Mouse (Mus musculus): Measurements from ENCODE around the gene Pitpnm3. TPM values are rescaled to one million over a fixed set of nuclear protein-coding genes. Genes with fewer than 3 reads are reported as not detected.

The Pitpnm3 gene
- polyA plus RNA-seq, 1 experiment = 55.9 TPM

- Histone ChIP-seq H3K4me3 (replicated peaks; ENCODE audit: insufficient read depth, low read depth, low read length) (no peak overlapping the region), H3K27me3 (ENCODE audit: control insufficient read depth, insufficient read depth, low read length) (no peaks in the 10 kb centered on the region), H3K27ac (ENCODE audit: insufficient read depth, low read length) (no peak overlapping the region), H3K4me1 (ENCODE audit: control insufficient read depth, insufficient read depth, low read length) (no peaks in the 10 kb centered on the region)
- no peak for DNase-seq
- TF ChIP-seq CTCF (IDR thresholded peaks at IDR 0.05; ENCODE audit: borderline replicate concordance, insufficient read depth, low read depth, low read length) (no peak), POLR2A (IDR thresholded peaks at IDR 0.05; ENCODE audit: borderline replicate concordance, insufficient read depth, low read length) (no peak)
- 34% methylated on average over 2 of the region's 2 CpGs for WGBS
These were observed 80.4 kb downstream of the Pitpnm3 start for GRCm38 (mm10) chr11:72055176-72055575.

- Histone ChIP-seq H3K27me3 (ENCODE audit: control insufficient read depth, insufficient read depth, low read length) (no peaks in the 10 kb centered on the region), H3K4me3 (replicated peaks; ENCODE audit: insufficient read depth, low read depth, low read length) (no peak overlapping the region), H3K4me1 (ENCODE audit: control insufficient read depth, insufficient read depth, low read length) (no peaks in the 10 kb centered on the region), H3K27ac (ENCODE audit: insufficient read depth, low read length) (no peak overlapping the region)
- WGBS = 14% methylated on average over 5 of the region's 5 CpGs
- TF ChIP-seq CTCF (IDR thresholded peaks at IDR 0.05; ENCODE audit: borderline replicate concordance, insufficient read depth, low read depth, low read length) (peak; percentile 97), POLR2A (IDR thresholded peaks at IDR 0.05; ENCODE audit: borderline replicate concordance, insufficient read depth, low read length) (no peak)
- DNase-seq = peak; percentile 79 to 85
These were observed 82.9 kb downstream of the Pitpnm3 start for GRCm38 (mm10) chr11:72052636-72053035.

GRCm38 (mm10) chr11:72052221-72052620, 83.4 kb downstream of the Pitpnm3 start:
- no peak overlapping the region for H3K27ac ChIP-seq (ENCODE audit: insufficient read depth, low read length)

GRCm38 (mm10) chr11:72050895-72051858, 84.4 kb downstream of the Pitpnm3 start:
- DNase-seq = peak; percentile 52 to 55
- WGBS = 20% methylated on average over 45 of the region's 45 CpGs
- H3K4me3 ChIP-seq (replicated peaks; ENCODE audit: insufficient read depth, low read depth, low read length) = peak overlapping the region; percentile 44
- no peak overlapping the region for H3K27ac ChIP-seq (ENCODE audit: insufficient read depth, low read length)
- no peaks in the 10 kb centered on the region for H3K27me3 ChIP-seq (ENCODE audit: control insufficient read depth, insufficient read depth, low read length)
- TF ChIP-seq CTCF (IDR thresholded peaks at IDR 0.05; ENCODE audit: borderline replicate concordance, insufficient read depth, low read depth, low read length) = peak; percentile 33; the same call in 1 of the 2 replicates
- no peak for TF ChIP-seq POLR2A (IDR thresholded peaks at IDR 0.05; ENCODE audit: borderline replicate concordance, insufficient read depth, low read length)
- H3K4me1 ChIP-seq (ENCODE audit: control insufficient read depth, insufficient read depth, low read length) = no peaks in the 10 kb centered on the region

More at GRCm38 (mm10) chr11:72052221-72052620, 83.4 kb downstream of the Pitpnm3 start:
- TF ChIP-seq CTCF (IDR thresholded peaks at IDR 0.05; ENCODE audit: borderline replicate concordance, insufficient read depth, low read depth, low read length) (no peak), POLR2A (IDR thresholded peaks at IDR 0.05; ENCODE audit: borderline replicate concordance, insufficient read depth, low read length) (no peak)
- 83% methylated on average over 3 of the region's 3 CpGs for WGBS
- Histone ChIP-seq H3K4me1 (ENCODE audit: control insufficient read depth, insufficient read depth, low read length) (no peaks in the 10 kb centered on the region), H3K4me3 (replicated peaks; ENCODE audit: insufficient read depth, low read depth, low read length) (no peak overlapping the region), H3K27me3 (ENCODE audit: control insufficient read depth, insufficient read depth, low read length) (no peaks in the 10 kb centered on the region)
- no peak for DNase-seq

GRCm38 (mm10) chr11:72050168-72050894, 85.2 kb downstream of the Pitpnm3 start:
- Histone ChIP-seq H3K4me3 (replicated peaks; ENCODE audit: insufficient read depth, low read depth, low read length) (peak overlapping the region; percentile 44), H3K27ac (ENCODE audit: insufficient read depth, low read length) (no peak overlapping the region), H3K4me1 (ENCODE audit: control insufficient read depth, insufficient read depth, low read length) (no peaks in the 10 kb centered on the region), H3K27me3 (ENCODE audit: control insufficient read depth, insufficient read depth, low read length) (no peaks in the 10 kb centered on the region)
- no peak for TF ChIP-seq CTCF (IDR thresholded peaks at IDR 0.05; ENCODE audit: borderline replicate concordance, insufficient read depth, low read depth, low read length)
- DNase-seq = peak in 1 of 2 experiments; percentile 41
- 46% methylated on average over 14 of the region's 14 CpGs for WGBS

DNA sequence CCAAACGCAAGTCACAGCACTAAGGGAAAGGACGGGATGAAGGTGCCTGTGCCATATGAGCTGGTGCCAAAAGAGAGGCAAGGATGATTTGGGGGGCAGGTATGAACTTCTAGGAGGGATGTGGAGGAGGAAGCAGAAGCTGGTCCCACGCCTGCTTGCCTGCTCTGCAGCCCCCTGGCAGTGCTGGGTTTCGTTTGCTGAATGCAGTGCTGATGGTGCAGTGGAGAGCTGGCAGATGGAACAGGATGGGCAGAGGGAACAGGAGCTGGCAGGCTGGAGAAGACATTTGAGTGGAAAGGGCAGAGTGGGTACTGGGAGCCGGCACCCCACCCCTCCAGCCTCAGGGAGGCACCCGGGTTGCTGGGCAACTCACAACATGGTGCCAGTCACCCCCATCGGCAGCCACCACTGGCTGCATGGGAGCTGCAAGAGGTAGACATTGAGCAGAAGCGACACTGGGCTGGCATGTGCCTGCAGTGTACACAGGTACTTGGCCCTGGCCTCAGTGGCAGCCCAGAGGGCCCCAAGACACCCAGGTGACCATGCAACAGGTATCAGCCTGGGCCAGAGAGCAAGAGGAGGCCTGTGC, 86.3 kb downstream of the Pitpnm3 start:
- no peak for DNase-seq
- Histone ChIP-seq H3K27me3 (ENCODE audit: control insufficient read depth, insufficient read depth, low read length) (no peaks in the 10 kb centered on the region), H3K4me3 (replicated peaks; ENCODE audit: insufficient read depth, low read depth, low read length) (no peak overlapping the region), H3K27ac (ENCODE audit: insufficient read depth, low read length) (no peak overlapping the region), H3K4me1 (ENCODE audit: control insufficient read depth, insufficient read depth, low read length) (no peaks in the 10 kb centered on the region)
- no peak for TF ChIP-seq POLR2A (IDR thresholded peaks at IDR 0.05; ENCODE audit: borderline replicate concordance, insufficient read depth, low read length)
- no peak for TF ChIP-seq CTCF (IDR thresholded peaks at IDR 0.05; ENCODE audit: borderline replicate concordance, insufficient read depth, low read depth, low read length)
- 50% methylated on average over 8 of the region's 8 CpGs for WGBS

GRCm38 (mm10) chr11:72048730-72049129, 86.8 kb downstream of the Pitpnm3 start:
- no peak overlapping the region for H3K27ac ChIP-seq (ENCODE audit: insufficient read depth, low read length)
- no peak for TF ChIP-seq POLR2A (IDR thresholded peaks at IDR 0.05; ENCODE audit: borderline replicate concordance, insufficient read depth, low read length)
- TF ChIP-seq CTCF (IDR thresholded peaks at IDR 0.05; ENCODE audit: borderline replicate concordance, insufficient read depth, low read depth, low read length) = no peak
- WGBS = 76% methylated on average over 6 of the region's 6 CpGs
- no peak overlapping the region for H3K4me3 ChIP-seq (replicated peaks; ENCODE audit: insufficient read depth, low read depth, low read length)
- H3K27me3 ChIP-seq (ENCODE audit: control insufficient read depth, insufficient read depth, low read length) = no peaks in the 10 kb centered on the region
- no peak for DNase-seq
- H3K4me1 ChIP-seq (ENCODE audit: control insufficient read depth, insufficient read depth, low read length) = no peaks in the 10 kb centered on the region

Data from cerebellum, adult 2 months (tissue).